Mouse (Mus musculus): ENCODE results near the gene Naa16.
A peak's percentile ranks its signal among the peaks of the same experiment; 100 is the strongest.
"Not testable (repeated sequence)": the region's sequence is repeated elsewhere in the genome, so short reads cannot be mapped to it uniquely, and the experiment has no call there.

Gene Naa16

GRCm38 (mm10) chr14:79390265-79390926 is at the start of gene Naa16:
Naa16 (minus strand) TSS chr14:79390778.
- DNase-seq (ENCODE audit: low spot score in 2 of 2) = peak; percentile 91 to 94

GRCm38 (mm10) chr14:79434068-79434467 is 43.5 kb upstream of the Naa16 start:
- DNase-seq (ENCODE audit: low spot score in 2 of 2) = no peak

- not testable (repeated sequence) for DNase-seq (ENCODE audit: low spot score in 2 of 2)
These were observed 36.3 kb upstream of the Naa16 start for GRCm38 (mm10) chr14:79426730-79427365.

GRCm38 (mm10) chr14:79425979-79426729 is 35.6 kb upstream of the Naa16 start, which contains the start of gene Kbtbd7:
Kbtbd7 (plus strand) TSS chr14:79426511.
- peak; percentile 85 to 86 for DNase-seq (ENCODE audit: low spot score in 2 of 2)

GRCm38 (mm10) chr14:79420083-79420685 is 29.6 kb upstream of the Naa16 start:
- no peak for DNase-seq (ENCODE audit: low spot score in 2 of 2)

GRCm38 (mm10) chr14:79413121-79413520 is 22.5 kb upstream of the Naa16 start:
- no peak for DNase-seq (ENCODE audit: low spot score in 2 of 2)

- no peak for DNase-seq (ENCODE audit: low spot score in 2 of 2)
These were observed 20.1 kb upstream of the Naa16 start for GRCm38 (mm10) chr14:79410662-79411061.

- DNase-seq (ENCODE audit: low spot score in 2 of 2) = no peak
These were observed 18.8 kb upstream of the Naa16 start for GRCm38 (mm10) chr14:79409278-79409830.

GRCm38 (mm10) chr14:79407641-79408040 is 17.1 kb upstream of the Naa16 start:
- DNase-seq (ENCODE audit: low spot score in 2 of 2) = no peak

- peak; percentile 20 to 53 for DNase-seq (ENCODE audit: low spot score in 2 of 2)
These were observed 6.9 kb upstream of the Naa16 start, which contains the start of gene Mtrf1 for GRCm38 (mm10) chr14:79397321-79398122. Mtrf1 (plus strand) TSS chr14:79397772.

- peak in 1 of 2 experiments; percentile 44 for DNase-seq (ENCODE audit: low spot score in 2 of 2)
These were observed 4.0 kb upstream of the Naa16 start for GRCm38 (mm10) chr14:79394564-79394963.

GRCm38 (mm10) chr14:79393289-79393688 is 2.7 kb upstream of the Naa16 start:
- no peak for DNase-seq (ENCODE audit: low spot score in 2 of 2)

GRCm38 (mm10) chr14:79389438-79390264 is 927 bp downstream of the Naa16 start:
- DNase-seq (ENCODE audit: low spot score in 2 of 2) = no peak

GRCm38 (mm10) chr14:79388304-79388703 is 2.3 kb downstream of the Naa16 start:
- DNase-seq (ENCODE audit: low spot score in 2 of 2) = no peak

- no peak for DNase-seq (ENCODE audit: low spot score in 2 of 2)
These were observed 7.5 kb downstream of the Naa16 start for GRCm38 (mm10) chr14:79383120-79383519.

GRCm38 (mm10) chr14:79377041-79377440 is 13.5 kb downstream of the Naa16 start:
- no peak for DNase-seq (ENCODE audit: low spot score in 2 of 2)

- no peak for DNase-seq (ENCODE audit: low spot score in 2 of 2)
These were observed 32.5 kb downstream of the Naa16 start for GRCm38 (mm10) chr14:79358055-79358454.

- no peak for DNase-seq (ENCODE audit: low spot score in 2 of 2)
These were observed 44.2 kb downstream of the Naa16 start for GRCm38 (mm10) chr14:79346384-79346783.

- no peak for DNase-seq (ENCODE audit: low spot score in 2 of 2)
These were observed 55.0 kb downstream of the Naa16 start for GRCm38 (mm10) chr14:79335613-79336012.

- DNase-seq (ENCODE audit: low spot score in 2 of 2) = no peak
These were observed 58.6 kb downstream of the Naa16 start for GRCm38 (mm10) chr14:79331936-79332335.
